ENCODE assay signal across 11 mouse cellular contexts in genomic region chr10:55424943-55425342, GRCm38 (mm10).
"Had no signal": no experiment of that assay in that cellular context is flagged by ENCODE, and none has a peak within 500 bp of the region (broad histone marks: within the 10 kb centered on the region; RNA-seq: fewer than 3 reads in every experiment).

No protein-coding gene starts in this region.

- H3K27ac ChIP-seq: limb, embryonic 13.5 days; liver, embryonic 13.5 days; midbrain, embryonic 13.5 days; neural tube, embryonic 15.5 days; stomach, postnatal 0 days had no signal

- H3K9ac ChIP-seq: limb, embryonic 13.5 days; liver, embryonic 13.5 days; liver, postnatal 0 days; midbrain, embryonic 13.5 days; neural tube, embryonic 15.5 days had no signal

- H3K4me1 ChIP-seq: limb, embryonic 13.5 days; liver, embryonic 13.5 days; midbrain, embryonic 13.5 days; neural tube, embryonic 15.5 days had no signal

- H3K4me3 ChIP-seq: limb, embryonic 13.5 days; liver, embryonic 13.5 days; midbrain, embryonic 13.5 days; neural tube, embryonic 15.5 days had no signal

- H3K9me3 ChIP-seq: limb, embryonic 13.5 days; liver, embryonic 13.5 days; midbrain, embryonic 13.5 days; neural tube, embryonic 15.5 days had no signal

- H3K4me2 ChIP-seq: limb, embryonic 13.5 days; liver, embryonic 13.5 days; midbrain, embryonic 13.5 days; neural tube, embryonic 15.5 days had no signal

- ATAC-seq: liver, postnatal 0 days; lung, postnatal 0 days; midbrain, embryonic 13.5 days had no signal

- DNase-seq: kidney, adult 8-10 months; kidney, postnatal 36 days; liver, embryonic 13.5 days; liver, postnatal 0 days; lung, postnatal 36 days; thymus, postnatal 4 days had no signal

- H3K27me3 ChIP-seq: limb, embryonic 13.5 days; liver, embryonic 13.5 days; midbrain, embryonic 13.5 days; neural tube, embryonic 15.5 days had no signal

- H3K36me3 ChIP-seq: limb, embryonic 13.5 days; liver, embryonic 13.5 days; midbrain, embryonic 13.5 days; neural tube, embryonic 15.5 days had no signal
